Mouse (Mus musculus): Measurements from ENCODE around the gene Fam151b.

Fam151b gene

GRCm38 (mm10) chr13:92483852-92484463 lies at the start of gene Fam151b:
TSS of gene Fam151b (minus strand) at chr13:92484015.
- DNase-seq (ENCODE audit: low spot score) = peak; percentile 80

GRCm38 (mm10) chr13:92532216-92532615 lies 48.4 kb upstream of the Fam151b start:
- no peak for DNase-seq (ENCODE audit: low spot score)

GRCm38 (mm10) chr13:92531237-92531636 lies 47.4 kb upstream of the Fam151b start:
- DNase-seq (ENCODE audit: low spot score) = no peak

- DNase-seq (ENCODE audit: low spot score) = peak; percentile 99
Measured at GRCm38 (mm10) chr13:92530721-92531211, 47.0 kb upstream of the Fam151b start, which contains the start of gene Zfyve16. TSS of gene Zfyve16 (minus strand) at chr13:92530868.

GRCm38 (mm10) chr13:92529828-92530720 lies 46.3 kb upstream of the Fam151b start:
- no peak for DNase-seq (ENCODE audit: low spot score)

GRCm38 (mm10) chr13:92523178-92523813 lies 39.5 kb upstream of the Fam151b start:
- no peak for DNase-seq (ENCODE audit: low spot score)

GRCm38 (mm10) chr13:92504871-92505270 lies 21.1 kb upstream of the Fam151b start:
- no peak for DNase-seq (ENCODE audit: low spot score)

- DNase-seq (ENCODE audit: low spot score) = no peak
Measured at GRCm38 (mm10) chr13:92491923-92492322, 8.1 kb upstream of the Fam151b start.

GRCm38 (mm10) chr13:92490817-92491216 lies 7.0 kb upstream of the Fam151b start:
- no peak for DNase-seq (ENCODE audit: low spot score)

- DNase-seq (ENCODE audit: low spot score) = peak; percentile 17
Measured at GRCm38 (mm10) chr13:92483348-92483747, 467 bp downstream of the Fam151b start.

- no peak for DNase-seq (ENCODE audit: low spot score)
Measured at GRCm38 (mm10) chr13:92470151-92470550, 13.7 kb downstream of the Fam151b start.

GRCm38 (mm10) chr13:92469381-92469780 lies 14.4 kb downstream of the Fam151b start:
- DNase-seq (ENCODE audit: low spot score) = no peak

GRCm38 (mm10) chr13:92467891-92468290 lies 15.9 kb downstream of the Fam151b start:
- DNase-seq (ENCODE audit: low spot score) = no peak

- DNase-seq (ENCODE audit: low spot score) = no peak
Measured at GRCm38 (mm10) chr13:92464698-92465097, 19.1 kb downstream of the Fam151b start.

GRCm38 (mm10) chr13:92446872-92447271 lies 36.9 kb downstream of the Fam151b start:
- DNase-seq (ENCODE audit: low spot score) = no peak

GRCm38 (mm10) chr13:92440286-92440685 lies 43.5 kb downstream of the Fam151b start:
- DNase-seq (ENCODE audit: low spot score) = no peak

GRCm38 (mm10) chr13:92438656-92439055 lies 45.2 kb downstream of the Fam151b start:
- DNase-seq (ENCODE audit: low spot score) = no peak

- no peak for DNase-seq (ENCODE audit: low spot score)
Measured at GRCm38 (mm10) chr13:92427351-92427855, 56.4 kb downstream of the Fam151b start.

- DNase-seq (ENCODE audit: low spot score) = no peak
Measured at GRCm38 (mm10) chr13:92426294-92427051, 57.3 kb downstream of the Fam151b start.

- peak; percentile 3 for DNase-seq (ENCODE audit: low spot score)
Measured at GRCm38 (mm10) chr13:92425758-92426264, 58.0 kb downstream of the Fam151b start, which contains the start of gene Ankrd34b. TSS of gene Ankrd34b (plus strand) at chr13:92425896.

GRCm38 (mm10) chr13:92423711-92424110 lies 60.1 kb downstream of the Fam151b start:
- no peak for DNase-seq (ENCODE audit: low spot score)

Data from urinary bladder, postnatal 25 days (tissue).